Mouse (Mus musculus) layer of hippocampus, adult 6 months (tissue): ENCODE results near the gene Als2. TPM values are rescaled to one million over a fixed set of nuclear protein-coding genes. Genes with fewer than 3 reads are reported as not detected.

Experiments used
- long read RNA-seq, 2 experiments: library from polyadenylated mRNA; unstranded; transcript quantifications; one replicate each; pipeline ENCODE4 v2.0.0; 2019 to 2020
- polyA plus RNA-seq: library from polyadenylated mRNA; unstranded; fragments of <200 nt; fragmentation: Nextera tagmentation; gene quantifications from 2 replicates; pipeline ENCODE4 v1.2.3, GENCODE M21; 2021

Als2 gene
- 4.2 and 5.3 TPM in 2 replicates for polyA plus RNA-seq
- long read RNA-seq, experiment 1, partial matches to known transcripts, result 15 of 20 reads
- long read RNA-seq, experiment 1, other reads (novel, unspliced or antisense), result 5 of 20 reads
- long read RNA-seq, experiment 2, full-length matches to known transcripts, result 34 of 82 reads
- long read RNA-seq, experiment 2, partial matches to known transcripts, result 35 of 82 reads
- long read RNA-seq, experiment 2, other reads (novel, unspliced or antisense), result 13 of 82 reads

GRCm38 (mm10) chr1:59236856-59237441 lies at the start of gene Als2:
Gene Als2, minus strand, starts transcription at chr1:59237231.

DNA sequence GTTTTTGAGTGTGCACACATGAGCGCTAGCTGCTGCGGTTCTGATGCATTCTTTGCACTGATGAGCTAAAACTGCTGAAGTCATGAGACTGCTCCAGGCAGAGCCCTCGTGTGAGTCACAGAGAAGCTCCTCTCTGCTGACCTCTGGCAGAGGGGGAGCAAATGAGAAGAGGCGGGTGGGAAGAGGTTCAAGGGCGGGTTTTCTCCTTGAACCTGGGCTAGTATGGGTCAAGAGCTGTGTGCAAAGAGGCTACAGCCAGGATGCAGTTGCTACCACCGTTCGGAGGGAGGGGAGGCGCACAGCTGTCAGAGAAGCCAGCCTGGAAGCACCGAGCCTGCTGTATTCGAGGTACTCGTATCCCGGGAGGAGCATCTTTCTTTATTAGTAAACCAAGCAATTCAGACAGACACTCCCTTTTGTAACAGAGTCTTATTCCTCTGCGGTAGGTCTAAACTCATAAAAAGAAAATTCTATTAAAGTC lies 19.8 kb upstream of the Als2 start, which contains the start of gene Cdk15:
Gene Cdk15, plus strand, starts transcription at position 156 of the 481 bp plus-strand sequence.

DNA sequence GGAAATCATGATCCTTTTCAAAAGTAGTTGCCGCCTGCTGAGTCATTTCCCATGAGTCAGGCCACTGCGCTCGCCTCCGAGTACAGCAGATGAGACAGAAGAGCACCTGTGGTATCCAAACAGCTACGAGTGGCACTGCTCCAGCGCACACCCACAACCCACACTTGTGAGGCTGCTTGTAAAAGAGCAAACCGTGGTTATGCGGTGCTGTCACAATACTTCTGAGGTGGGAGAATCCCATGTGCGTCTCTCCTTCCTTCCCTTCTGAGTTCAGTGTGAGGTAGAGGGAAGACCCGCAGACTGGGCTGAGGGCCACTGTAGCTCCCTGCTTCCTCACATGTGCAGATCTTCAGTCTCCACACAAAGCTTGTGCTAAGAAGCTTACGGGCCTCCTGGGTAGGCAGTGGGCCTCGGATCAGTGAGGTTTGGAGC lies 74.0 kb downstream of the Als2 start, which contains the start of gene Mpp4:
Gene Mpp4, minus strand, starts transcription at position 360 of the 432 bp plus-strand sequence.

DNA sequence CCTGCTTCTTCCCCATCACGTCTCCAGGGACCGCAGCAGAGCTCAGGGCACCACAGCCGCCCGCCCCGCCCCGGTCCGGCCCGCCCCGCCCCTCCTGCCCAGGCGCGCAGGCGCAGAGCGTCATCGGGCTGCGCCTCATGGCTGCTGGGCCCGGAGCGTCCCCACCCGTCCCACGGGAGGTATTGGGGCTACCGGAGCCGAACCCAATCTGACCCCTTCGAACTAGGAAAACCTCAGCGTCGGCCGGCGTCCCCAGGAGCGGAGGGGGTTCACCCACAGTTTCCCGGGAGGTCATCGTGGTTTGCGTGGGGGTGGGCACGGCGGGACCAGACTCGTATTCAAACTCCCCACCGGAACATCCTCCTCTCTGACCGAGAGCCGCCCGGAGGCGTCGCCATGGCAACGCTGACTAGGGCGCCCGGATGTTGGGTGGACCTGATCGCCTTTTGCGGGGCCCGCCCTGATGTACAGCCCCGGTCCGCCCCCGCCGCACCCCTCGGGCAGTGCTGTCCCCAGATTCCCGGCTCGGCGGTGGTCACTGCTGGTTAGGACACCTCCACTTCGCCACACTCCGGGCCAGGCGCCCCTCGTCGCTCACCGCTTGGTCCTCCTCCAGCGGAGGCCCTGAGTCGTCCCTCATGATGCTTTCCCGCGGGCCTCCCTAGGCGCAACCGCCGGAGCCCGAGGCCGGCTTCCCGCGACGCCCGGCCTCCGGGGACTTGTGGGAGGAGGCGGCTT lies 117.1 kb downstream of the Als2 start, which contains the start of gene Tmem237:
Gene Tmem237, minus strand, starts transcription at position 689 of the 738 bp plus-strand sequence.

Other genes with a start within 250 kb of the Als2 start
- not detected in 2 replicates for gene C2cd6, start 142.3 kb downstream of the Als2 start, polyA plus RNA-seq
- gene Tmem237, start 116.8 kb downstream of the Als2 start, polyA plus RNA-seq, result 44.6 and 77.8 TPM in 2 replicates
- gene Mpp4, start 73.8 kb downstream of the Als2 start, polyA plus RNA-seq, result 1.1 and 1.3 TPM in 2 replicates
- gene Cdk15, start 19.7 kb upstream of the Als2 start, polyA plus RNA-seq, result 0.13 and 0.80 TPM in 2 replicates
- 1.7 and 2.0 TPM in 2 replicates for gene Fzd7, start 245.2 kb upstream of the Als2 start, polyA plus RNA-seq